Comparison of ENCODE assay signal across 19 mouse cellular contexts in genomic region chr6:84416992-84417636, GRCm38 (mm10).
DNase-seq lines count a peak whose midpoint lies in the region; ATAC-seq and TF ChIP-seq lines count a peak whose summit lies in the region.
"Had no signal": no experiment of that assay in that cellular context is flagged by ENCODE, and none has a peak within 500 bp of the region (broad histone marks: within the 10 kb centered on the region; RNA-seq: fewer than 3 reads in every experiment).

No protein-coding gene starts in this region.

- peak; percentile 80 for DNase-seq in heart, adult 11 months
- no peak for DNase-seq in heart, postnatal 14 days
- peak; percentile 86 for DNase-seq in kidney, postnatal 0 days (ENCODE audit: low spot score)
- DNase-seq in kidney, postnatal 25 days = no peak
- no peak for DNase-seq in neural tube, embryonic 10.5 days (ENCODE audit: extremely low spot score, low spot score)
- DNase-seq in mesoderm, embryonic 11.5 days (ENCODE audit: low read depth, low spot score) = peak; percentile 32
- DNase-seq: adrenal gland, postnatal 14 days; cerebellum, adult 11-12 months; cerebellum, adult 9-10 months; cerebellum, postnatal 25 days; forebrain, postnatal 0 days; gastrocnemius, postnatal 14 days; heart, postnatal 36 days had no signal

- no peaks in the 10 kb centered on the region for H3K9me3 ChIP-seq in kidney, postnatal 0 days (replicated peaks; ENCODE audit: low read length)
- H3K9me3 ChIP-seq in neural tube, embryonic 14.5 days (ENCODE audit: control insufficient read depth, low read length) = no peaks in the 10 kb centered on the region
- H3K9me3 ChIP-seq in forebrain, embryonic 13.5 days (replicated peaks) = no peaks in the 10 kb centered on the region
- H3K9me3 ChIP-seq: heart, embryonic 12.5 days; hindbrain, embryonic 15.5 days had no signal

- peaks cover 8% of the 10 kb centered on the region; the same call in 1 of the 2 replicates for H3K27me3 ChIP-seq in kidney, postnatal 0 days (ENCODE audit: insufficient read depth, low read length)
- peaks cover 4% of the 10 kb centered on the region; the same call in 1 of the 2 replicates for H3K27me3 ChIP-seq in neural tube, embryonic 14.5 days (ENCODE audit: control insufficient read depth, insufficient read depth, low read length)
- H3K27me3 ChIP-seq in forebrain, embryonic 13.5 days = no peaks in the 10 kb centered on the region
- H3K27me3 ChIP-seq: hindbrain, embryonic 15.5 days had no signal

- WGBS in kidney, postnatal 0 days = 18% methylated on average over 11 of the region's 11 CpGs
- 26% methylated on average over 11 of the region's 11 CpGs for WGBS in neural tube, embryonic 14.5 days
- 60% methylated on average over 11 of the region's 11 CpGs for WGBS in forebrain, embryonic 13.5 days

- no peaks in the 10 kb centered on the region for H3K36me3 ChIP-seq in kidney, postnatal 0 days (ENCODE audit: insufficient read depth, low read length)
- H3K36me3 ChIP-seq in neural tube, embryonic 14.5 days (ENCODE audit: control insufficient read depth, insufficient read depth, low read length) = no peaks in the 10 kb centered on the region
- H3K36me3 ChIP-seq in forebrain, embryonic 13.5 days (ENCODE audit: poor library complexity, severe bottlenecking) = no peaks in the 10 kb centered on the region
- H3K36me3 ChIP-seq: heart, embryonic 12.5 days; hindbrain, embryonic 15.5 days had no signal

- no peak overlapping the region for H3K27ac ChIP-seq in kidney, postnatal 0 days
- H3K27ac ChIP-seq in neural tube, embryonic 14.5 days (ENCODE audit: low read depth, low read length) = no peak overlapping the region
- no peak overlapping the region for H3K27ac ChIP-seq in forebrain, embryonic 13.5 days
- H3K27ac ChIP-seq: hindbrain, embryonic 15.5 days had no signal

- no peak for ATAC-seq in kidney, postnatal 0 days (replicated peaks; ENCODE audit: low FRiP score, low read depth)
- ATAC-seq in neural tube, embryonic 14.5 days (ENCODE audit: low read depth) = peak; percentile 38; the same call in 1 of the 2 replicates
- ATAC-seq in forebrain, embryonic 13.5 days = no peak
- ATAC-seq: activated CD4-positive, CD25-positive, alpha-beta regulatory T cell, adult 4 months; forebrain, postnatal 0 days; Patski had no signal

- no peak overlapping the region for H3K4me3 ChIP-seq in kidney, postnatal 0 days (replicated peaks; ENCODE audit: low read depth, low read length)
- no peak overlapping the region for H3K4me3 ChIP-seq in neural tube, embryonic 14.5 days (ENCODE audit: low read depth, low read length)
- H3K4me3 ChIP-seq in forebrain, embryonic 13.5 days = no peak overlapping the region
- H3K4me3 ChIP-seq: heart, embryonic 12.5 days; hindbrain, embryonic 15.5 days had no signal

- no peak for TF ChIP-seq CTCF in kidney, postnatal 0 days (IDR thresholded peaks at IDR 0.05; ENCODE audit: low read depth)

- H3K4me2 ChIP-seq in kidney, postnatal 0 days (ENCODE audit: low read length) = no peak overlapping the region
- H3K4me2 ChIP-seq in neural tube, embryonic 14.5 days (ENCODE audit: low read depth, low read length) = no peak overlapping the region
- H3K4me2 ChIP-seq in forebrain, embryonic 13.5 days = no peak overlapping the region
- H3K4me2 ChIP-seq: heart, embryonic 12.5 days; hindbrain, embryonic 15.5 days had no signal

- H3K9ac ChIP-seq in kidney, postnatal 0 days (ENCODE audit: low read depth, low read length) = no peak overlapping the region
- no peak overlapping the region for H3K9ac ChIP-seq in neural tube, embryonic 14.5 days (replicated peaks; ENCODE audit: low read depth, low read length)
- H3K9ac ChIP-seq in forebrain, embryonic 13.5 days = no peak overlapping the region
- H3K9ac ChIP-seq: forebrain, postnatal 0 days; heart, embryonic 12.5 days; hindbrain, embryonic 15.5 days had no signal

- intact Hi-C loops in heart, postnatal 14 days (cut with DNase I) = no loop called here

- no peaks in the 10 kb centered on the region for H3K4me1 ChIP-seq in kidney, postnatal 0 days (replicated peaks; ENCODE audit: insufficient read depth, low read length)
- 0 out of 2 replicates have a peak, but pooled peaks cover 3% of the 10 kb centered on the region for H3K4me1 ChIP-seq in neural tube, embryonic 14.5 days (ENCODE audit: control insufficient read depth, insufficient read depth, low read length)
- H3K4me1 ChIP-seq in forebrain, embryonic 13.5 days = no peaks in the 10 kb centered on the region
- H3K4me1 ChIP-seq: heart, embryonic 12.5 days; hindbrain, embryonic 15.5 days had no signal

Comparison
In these comparisons a context has a peak if more than half of its experiments do, and no peak if none do; other contexts are left out.
1. DNase-seq: peak in heart, adult 11 months (single experiment), kidney, postnatal 0 days (single experiment) and mesoderm, embryonic 11.5 days (single experiment); none in heart, postnatal 14 days (0 of 2), kidney, postnatal 25 days (0 of 2) and neural tube, embryonic 10.5 days (single experiment).